Mouse (Mus musculus): ENCODE results near the gene Pdzk1.

DNA sequence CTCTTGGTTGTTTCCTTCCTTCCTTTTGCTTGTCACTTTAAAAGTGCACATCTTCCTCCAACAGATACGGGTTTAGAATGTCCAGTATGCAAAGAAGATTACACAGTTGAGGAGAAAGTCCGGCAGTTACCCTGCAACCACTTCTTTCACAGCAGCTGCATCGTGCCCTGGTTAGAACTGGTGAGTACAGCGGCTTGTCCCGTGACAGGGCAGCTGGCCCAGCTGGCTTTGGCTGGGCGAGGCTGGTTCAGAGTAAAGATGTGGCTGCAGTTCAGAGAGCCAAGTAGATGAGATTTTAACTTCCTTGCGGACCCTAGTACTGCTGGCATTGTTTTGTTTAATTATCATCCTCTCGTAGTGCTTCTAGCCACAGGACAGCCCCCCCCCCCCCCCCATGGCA lies 40.6 kb upstream of the Pdzk1 start:
- TF ChIP-seq POLR2A (IDR thresholded peaks at IDR 0.05; ENCODE audit: insufficient read length, low read depth) (no peak), CEBPB (IDR thresholded peaks at IDR 0.05; ENCODE audit: insufficient read depth, poor library complexity, severe bottlenecking) (no peak), MAX (IDR thresholded peaks at IDR 0.05; ENCODE audit: low read depth) (no peak), TCF3 (IDR thresholded peaks at IDR 0.05; ENCODE audit: insufficient read length, low read depth) (no peak), MYOG (IDR thresholded peaks at IDR 0.05; ENCODE audit: control insufficient read depth in 1 of 3, insufficient read depth in 1 of 3, insufficient read length in 2 of 3, low read depth in 2 of 3) (peak; percentile 66 to 87 (median 74)), MYOD1 (IDR thresholded peaks at IDR 0.05; ENCODE audit: control insufficient read depth in 1 of 3, insufficient read length in 2 of 3, low read depth in 2 of 3) (peak; percentile 13 to 72 (median 39)), TCF12 (IDR thresholded peaks at IDR 0.05; ENCODE audit: insufficient read depth, poor library complexity, severe bottlenecking) (no peak), POLR2AphosphoS2 (IDR thresholded peaks at IDR 0.05; ENCODE audit: insufficient read length, low read depth) (no peak)

Measured in myocyte (in vitro differentiated cells).